Mouse (Mus musculus) midbrain, embryonic 14.5 days (tissue): ENCODE results near the gene Cox14. TPM values are rescaled to one million over a fixed set of nuclear protein-coding genes. Genes with fewer than 3 reads are reported as not detected.

Experiments used
- polyA plus RNA-seq: library from polyadenylated mRNA; unstranded; fragments of >200 nt; fragmentation: Nextera tagmentation; extraction: Ambion mirVana; gene quantifications from 2 replicates; pipeline ENCODE4 v1.2.1, GENCODE M21; 2014

Gene Cox14
- polyA plus RNA-seq, 1 experiment from 2014 or later, result 168 TPM

Other genes with a start within 250 kb of the Cox14 start
- gene Faim2, start 197.5 kb upstream of the Cox14 start, polyA plus RNA-seq, result 17.9 and 19.0 TPM in 2 replicates
- not detected in 2 replicates for gene Aqp2, start 146.6 kb upstream of the Cox14 start, polyA plus RNA-seq
- gene Aqp5, start 134.8 kb upstream of the Cox14 start, polyA plus RNA-seq, result 0.70 and 3.0 TPM in 2 replicates
- gene Aqp6, start 124.2 kb upstream of the Cox14 start, polyA plus RNA-seq, result 0.93 and 1.1 TPM in 2 replicates
- gene Racgap1, start 74.0 kb upstream of the Cox14 start, polyA plus RNA-seq, result 42.2 and 64.0 TPM in 2 replicates
- gene Asic1, start 55.2 kb upstream of the Cox14 start, polyA plus RNA-seq, result 51.9 and 53.5 TPM in 2 replicates
- 127 and 136 TPM in 2 replicates for gene Smarcd1, start 23.5 kb upstream of the Cox14 start, polyA plus RNA-seq
- not detected in 2 replicates for gene Gm17349, start 20.1 kb upstream of the Cox14 start, polyA plus RNA-seq
- 0.92 and 1.7 TPM in 2 replicates for gene Gpd1, start 8.1 kb upstream of the Cox14 start, polyA plus RNA-seq
- 70.9 and 74.5 TPM in 2 replicates for gene Cers5, start 47.3 kb downstream of the Cox14 start, polyA plus RNA-seq
- gene Lima1, start 149.8 kb downstream of the Cox14 start, polyA plus RNA-seq, result 8.5 and 15.3 TPM in 2 replicates
- gene Fam186a, start 241.4 kb downstream of the Cox14 start, polyA plus RNA-seq, result not detected in 2 replicates
- 27.6 and 28.6 TPM in 2 replicates for gene Larp4, start 244.4 kb downstream of the Cox14 start, polyA plus RNA-seq